Mouse (Mus musculus) brown adipose tissue, adult 24 weeks (tissue): ENCODE results near the gene Dcst2. TPM values are rescaled to one million over a fixed set of nuclear protein-coding genes. Genes with fewer than 3 reads are reported as not detected.

Experiments
- H3K27ac ChIP-seq: fragments of 200-500 bp; replicated peaks from 2 replicates; pipeline ENCODE4 v1.5.1; 2012; ENCODE audit warnings: low read depth, mild to moderate bottlenecking, low read length
- H3K4me1 ChIP-seq: fragments of 200-500 bp; 2 replicates; pipeline ENCODE4 v1.6.1; 2012; ENCODE audit warnings: low read length, mixed read lengths; ENCODE audit not compliant: control insufficient read depth, insufficient read depth, insufficient read length
- H3K4me3 ChIP-seq: fragments of 200-500 bp; 2 replicates; pipeline ENCODE4 v1.5.1; 2012; ENCODE audit warnings: low read depth, mild to moderate bottlenecking, low read length, moderate library complexity; ENCODE audit not compliant: insufficient read depth
- polyA plus RNA-seq: library from polyadenylated mRNA; stranded (reverse); fragments of >200 nt; gene quantifications from 2 replicates; pipeline ENCODE4 v1.2.4, GENCODE M21; 2012; ENCODE audit not compliant: missing spikeins, insufficient read depth, insufficient read length

Gene Dcst2
- polyA plus RNA-seq, 1 experiment: 1.2 TPM

DNA sequence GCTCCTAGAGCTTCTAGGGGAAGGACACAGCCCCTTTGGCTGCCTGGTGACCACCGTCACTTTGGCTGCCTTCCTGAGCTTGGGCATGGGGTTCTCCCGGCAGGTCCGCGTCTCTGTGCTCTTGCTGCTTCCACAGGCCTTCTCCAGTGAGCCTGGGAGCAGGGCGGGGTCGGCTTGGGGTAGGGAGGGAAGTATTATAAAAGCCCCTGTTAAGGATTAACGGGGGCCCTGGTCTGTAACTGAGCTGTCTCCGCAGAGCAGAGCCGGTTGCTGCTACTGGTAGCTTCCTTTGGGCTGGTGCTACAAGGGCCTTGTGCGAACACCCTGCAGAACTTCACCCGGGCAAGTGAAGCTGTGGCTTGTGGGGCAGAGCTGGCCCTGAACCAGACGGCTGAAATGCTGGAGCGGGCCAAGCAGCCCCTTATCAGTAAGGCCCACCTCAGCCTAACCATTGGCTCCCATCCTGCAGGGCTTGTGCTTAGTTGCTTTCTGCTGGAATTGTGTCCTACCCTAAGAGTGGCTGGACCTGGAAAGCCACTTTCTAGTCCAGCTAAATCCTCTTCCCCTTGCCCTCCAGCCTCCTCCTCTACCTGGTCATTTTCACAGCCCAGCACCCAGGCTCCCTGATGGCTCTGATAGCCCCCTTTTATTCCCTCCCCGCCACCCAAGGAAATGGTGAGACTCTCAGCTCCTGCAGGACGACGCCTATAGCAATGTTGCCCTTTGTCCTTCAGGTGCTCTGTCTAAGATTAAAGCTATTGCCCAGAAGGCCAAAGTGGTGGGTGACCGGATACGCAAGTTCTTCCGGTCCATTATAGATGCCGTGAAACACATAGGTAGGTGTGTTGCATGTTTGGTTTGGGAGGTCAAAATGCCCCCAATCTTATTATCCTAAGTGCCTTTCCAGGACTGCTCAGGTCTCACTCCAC, 4.0 kb downstream of the Dcst2 start:
- Histone ChIP-seq H3K4me3 (no peak overlapping the region), H3K4me1 (peaks cover 9% of the 10 kb centered on the region), H3K27ac (no peak overlapping the region)

- Histone ChIP-seq H3K4me3 (peak overlapping the region; percentile 15; the same call in 1 of the 2 replicates), H3K27ac (peak overlapping the region; percentile 86), H3K4me1 (peaks cover 9% of the 10 kb centered on the region)
These were observed 5.6 kb downstream of the Dcst2 start for GRCm38 (mm10) chr3:89367338-89367737.

- Histone ChIP-seq H3K27ac (no peak overlapping the region), H3K4me1 (no peaks in the 10 kb centered on the region), H3K4me3 (no peak overlapping the region)
These were observed 11.9 kb downstream of the Dcst2 start for GRCm38 (mm10) chr3:89373581-89374231.

- Histone ChIP-seq H3K4me1 (peaks cover 6% of the 10 kb centered on the region), H3K27ac (peak overlapping the region; percentile 80), H3K4me3 (peak overlapping the region; percentile 62; the same call in 1 of the 2 replicates)
These were observed 16.1 kb downstream of the Dcst2 start for GRCm38 (mm10) chr3:89377831-89378230.

DNA sequence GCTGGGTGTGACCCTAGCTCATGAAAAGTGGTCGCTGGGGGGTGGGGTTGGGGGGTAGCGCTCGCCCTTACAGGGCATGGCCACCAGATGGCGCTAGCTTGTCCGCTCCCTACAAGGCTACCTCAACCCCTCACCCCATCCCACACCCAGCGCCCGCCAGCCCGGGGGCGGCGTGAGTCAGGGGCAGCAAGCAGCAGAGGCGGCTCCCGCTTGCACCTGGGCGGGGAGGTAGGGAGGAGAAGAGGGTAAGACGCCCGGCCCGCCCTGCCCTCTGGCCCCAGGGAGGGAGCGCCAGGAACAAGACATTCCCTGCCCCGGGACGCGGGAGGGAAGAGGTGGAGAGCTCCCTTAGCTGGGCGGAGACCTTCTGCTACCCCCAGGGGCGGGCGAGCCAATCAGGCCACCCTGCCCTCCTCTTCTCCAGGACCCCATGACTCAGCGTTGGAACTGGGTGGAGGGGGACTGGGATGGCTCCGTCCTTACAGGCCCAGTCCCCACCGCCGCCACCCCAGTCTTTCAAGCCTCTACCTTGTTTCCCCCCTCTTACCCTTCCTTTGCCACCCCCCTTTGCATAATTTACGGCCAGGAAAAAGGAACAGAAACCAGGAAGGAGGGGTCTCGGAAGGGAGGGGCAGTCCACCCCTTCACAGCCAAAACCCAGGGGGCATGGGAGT, 16.8 kb downstream of the Dcst2 start:
- peak overlapping the region; percentile 62 for H3K4me3 ChIP-seq
- peak overlapping the region; percentile 80 for H3K27ac ChIP-seq
- H3K4me1 ChIP-seq: peaks cover 9% of the 10 kb centered on the region

DNA sequence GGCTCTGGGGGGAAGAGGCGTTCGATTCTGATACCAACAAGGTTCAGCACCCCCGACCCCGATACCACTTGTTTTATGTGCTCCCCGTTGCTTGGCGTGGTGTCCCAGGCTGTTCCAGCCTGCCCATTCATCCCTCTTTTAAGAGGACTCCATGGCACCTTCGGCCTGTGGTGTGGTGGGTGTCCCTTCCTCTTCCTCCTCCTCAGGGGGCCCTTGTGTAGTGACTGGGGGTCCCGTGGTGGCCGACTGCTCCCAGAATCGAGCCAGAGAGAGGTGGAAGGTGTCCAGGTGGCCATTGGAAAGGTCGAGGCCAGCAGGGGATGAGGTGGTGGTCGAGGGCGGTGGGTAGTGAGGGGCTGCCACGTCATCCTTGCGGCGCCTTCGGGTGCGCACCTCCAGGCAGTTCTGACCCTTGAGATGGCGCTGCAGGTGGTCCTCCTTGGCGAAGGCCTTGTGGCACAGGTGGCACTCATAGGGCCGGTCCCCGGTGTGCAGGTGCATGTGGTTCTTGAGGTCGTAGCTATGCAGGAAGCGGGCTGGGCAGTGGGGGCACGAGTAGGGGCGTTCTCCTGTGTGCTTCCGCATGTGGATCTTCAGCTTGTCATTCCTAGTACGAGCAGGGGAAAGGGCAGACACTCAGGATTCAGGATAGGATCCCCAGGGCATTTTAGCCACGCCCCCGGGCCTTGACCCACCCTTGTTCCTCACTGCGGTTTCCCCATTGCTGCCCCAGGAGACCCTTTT, 17.8 kb downstream of the Dcst2 start:
- Histone ChIP-seq H3K4me1 (peaks cover 16% of the 10 kb centered on the region), H3K27ac (peak overlapping the region; percentile 80), H3K4me3 (peak overlapping the region; percentile 62; the same call in 1 of the 2 replicates)

GRCm38 (mm10) chr3:89380291-89380690, 18.5 kb downstream of the Dcst2 start:
- Histone ChIP-seq H3K4me3 (no peak overlapping the region), H3K27ac (peak overlapping the region; percentile 48; the same call in 1 of the 2 replicates), H3K4me1 (peaks cover 17% of the 10 kb centered on the region)

GRCm38 (mm10) chr3:89380711-89381110, 18.9 kb downstream of the Dcst2 start:
- H3K27ac ChIP-seq: no peak overlapping the region
- no peak overlapping the region for H3K4me3 ChIP-seq
- peaks cover 17% of the 10 kb centered on the region for H3K4me1 ChIP-seq

GRCm38 (mm10) chr3:89381233-89381632, 19.5 kb downstream of the Dcst2 start:
- Histone ChIP-seq H3K27ac (no peak overlapping the region), H3K4me3 (no peak overlapping the region), H3K4me1 (peaks cover 17% of the 10 kb centered on the region)

- Histone ChIP-seq H3K27ac (peak overlapping the region; percentile 72), H3K4me1 (peaks cover 17% of the 10 kb centered on the region)
These were observed 20.5 kb downstream of the Dcst2 start for GRCm38 (mm10) chr3:89382033-89382882.

DNA sequence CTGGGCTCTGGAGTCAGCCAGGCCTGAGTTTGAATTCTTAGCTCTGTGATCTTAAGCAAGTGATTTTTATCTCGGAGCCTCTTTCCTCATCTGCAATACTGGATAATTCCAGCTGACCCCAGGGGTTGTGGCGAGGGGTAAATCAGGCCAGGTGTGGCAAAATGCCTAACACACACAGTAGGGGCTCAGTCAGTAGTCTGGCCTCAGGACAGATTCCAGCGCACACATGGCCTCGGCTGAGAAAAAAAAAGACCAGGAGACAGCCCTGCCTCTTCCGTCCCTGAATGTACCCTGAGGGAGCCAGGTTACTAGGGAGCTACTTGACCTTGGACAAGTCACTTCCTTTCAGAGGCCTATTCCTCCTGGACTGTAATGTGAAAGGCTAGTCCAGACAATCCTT, 21.2 kb downstream of the Dcst2 start:
- Histone ChIP-seq H3K4me1 (peaks cover 17% of the 10 kb centered on the region), H3K27ac (peak overlapping the region; percentile 72), H3K4me3 (no peak overlapping the region)

More at GRCm38 (mm10) chr3:89382033-89382882, 20.5 kb downstream of the Dcst2 start:
- no peak overlapping the region for H3K4me3 ChIP-seq

DNA sequence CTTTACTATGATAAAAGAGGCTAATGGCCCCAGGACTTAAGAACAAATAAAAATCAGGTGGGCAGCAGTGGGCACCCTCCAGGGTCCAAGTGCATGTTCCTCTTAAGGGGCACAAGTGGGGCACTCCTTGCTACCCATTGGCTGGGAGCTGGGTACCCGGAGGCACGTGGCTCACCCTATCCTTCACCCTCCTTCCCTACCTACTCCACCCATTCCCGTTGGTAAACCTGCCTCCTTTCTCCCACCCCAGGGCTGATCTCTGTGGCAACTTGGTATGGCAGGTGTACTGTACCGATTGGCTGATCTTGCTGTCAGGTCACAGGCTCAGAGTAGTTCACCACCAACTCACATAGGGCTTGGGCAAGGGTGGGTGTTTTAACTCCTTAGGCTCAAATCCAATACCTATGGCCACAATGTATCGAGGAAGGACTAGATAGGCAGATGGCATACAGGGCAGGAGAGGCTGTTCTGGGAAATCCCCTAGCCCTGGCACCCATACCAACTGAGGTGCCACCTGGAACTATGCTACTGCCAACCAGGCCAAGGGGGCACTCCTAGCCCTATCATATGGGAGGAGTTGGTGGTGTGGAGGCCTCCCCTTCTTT, 22.0 kb downstream of the Dcst2 start:
- Histone ChIP-seq H3K4me1 (peaks cover 20% of the 10 kb centered on the region), H3K4me3 (no peak overlapping the region), H3K27ac (peak overlapping the region; percentile 72)

GRCm38 (mm10) chr3:89384331-89385076, 22.7 kb downstream of the Dcst2 start:
- no peak overlapping the region for H3K4me3 ChIP-seq
- 0 out of 2 replicates have a peak overlapping the region, but pooled peaks have one; percentile 8 for H3K27ac ChIP-seq
- H3K4me1 ChIP-seq: peaks cover 24% of the 10 kb centered on the region
